Mouse (Mus musculus): Measurements from ENCODE around the gene Casp6. TPM values are rescaled to one million over a fixed set of nuclear protein-coding genes. Genes with fewer than 3 reads are reported as not detected.

Casp6 gene
- polyA plus RNA-seq (2012; rRNA removed): 26.4 and 38.0 TPM in 2 replicates

GRCm38 (mm10) chr3:129901271-129901809 is at the start of gene Casp6:
Gene Casp6, plus strand, starts transcription at chr3:129901425.
- peak; percentile 90 for DNase-seq (ENCODE audit: low read depth)
- TF ChIP-seq CTCF (IDR thresholded peaks at IDR 0.05; ENCODE audit: borderline replicate concordance, extremely low read depth, insufficient read depth, insufficient read length) (no peak), POLR2A (IDR thresholded peaks at IDR 0.05; ENCODE audit: borderline replicate concordance, extremely low read depth, insufficient read depth, insufficient read length, poor library complexity, severe bottlenecking) (no peak)

- TF ChIP-seq CTCF (IDR thresholded peaks at IDR 0.05; ENCODE audit: borderline replicate concordance, extremely low read depth, insufficient read depth, insufficient read length) (no peak), POLR2A (IDR thresholded peaks at IDR 0.05; ENCODE audit: borderline replicate concordance, extremely low read depth, insufficient read depth, insufficient read length, poor library complexity, severe bottlenecking) (no peak)
- no peak for DNase-seq (ENCODE audit: low read depth)
Measured at GRCm38 (mm10) chr3:129862592-129862991, 38.6 kb upstream of the Casp6 start.

- TF ChIP-seq CTCF (IDR thresholded peaks at IDR 0.05; ENCODE audit: borderline replicate concordance, extremely low read depth, insufficient read depth, insufficient read length): peak; percentile 61; the same call in 1 of the 2 replicates
- TF ChIP-seq POLR2A (IDR thresholded peaks at IDR 0.05; ENCODE audit: borderline replicate concordance, extremely low read depth, insufficient read depth, insufficient read length, poor library complexity, severe bottlenecking): no peak
Measured at GRCm38 (mm10) chr3:129863698-129864097, 37.5 kb upstream of the Casp6 start.

GRCm38 (mm10) chr3:129877327-129877726 is 23.9 kb upstream of the Casp6 start:
- DNase-seq (ENCODE audit: low read depth): no peak
- TF ChIP-seq POLR2A (IDR thresholded peaks at IDR 0.05; ENCODE audit: borderline replicate concordance, extremely low read depth, insufficient read depth, insufficient read length, poor library complexity, severe bottlenecking): no peak
- no peak for TF ChIP-seq CTCF (IDR thresholded peaks at IDR 0.05; ENCODE audit: borderline replicate concordance, extremely low read depth, insufficient read depth, insufficient read length)

More at GRCm38 (mm10) chr3:129863698-129864097, 37.5 kb upstream of the Casp6 start:
- DNase-seq (ENCODE audit: low read depth): peak; percentile 9

GRCm38 (mm10) chr3:129878405-129879021 is 22.7 kb upstream of the Casp6 start, which contains the start of gene Pla2g12a:
Gene Pla2g12a, plus strand, starts transcription at chr3:129878606.
- DNase-seq (ENCODE audit: low read depth): peak; percentile 95
- TF ChIP-seq CTCF (IDR thresholded peaks at IDR 0.05; ENCODE audit: borderline replicate concordance, extremely low read depth, insufficient read depth, insufficient read length) (no peak; the same call in 1 of the 2 replicates), POLR2A (IDR thresholded peaks at IDR 0.05; ENCODE audit: borderline replicate concordance, extremely low read depth, insufficient read depth, insufficient read length, poor library complexity, severe bottlenecking) (peak; percentile 72)

GRCm38 (mm10) chr3:129879131-129879757 is 22.0 kb upstream of the Casp6 start:
- DNase-seq (ENCODE audit: low read depth): peak; percentile 64
- TF ChIP-seq POLR2A (IDR thresholded peaks at IDR 0.05; ENCODE audit: borderline replicate concordance, extremely low read depth, insufficient read depth, insufficient read length, poor library complexity, severe bottlenecking): no peak
- TF ChIP-seq CTCF (IDR thresholded peaks at IDR 0.05; ENCODE audit: borderline replicate concordance, extremely low read depth, insufficient read depth, insufficient read length): no peak

- TF ChIP-seq POLR2A (IDR thresholded peaks at IDR 0.05; ENCODE audit: borderline replicate concordance, extremely low read depth, insufficient read depth, insufficient read length, poor library complexity, severe bottlenecking): no peak
- no peak for TF ChIP-seq CTCF (IDR thresholded peaks at IDR 0.05; ENCODE audit: borderline replicate concordance, extremely low read depth, insufficient read depth, insufficient read length)
- no peak for DNase-seq (ENCODE audit: low read depth)
Measured at GRCm38 (mm10) chr3:129879913-129880312, 21.3 kb upstream of the Casp6 start.

GRCm38 (mm10) chr3:129880925-129881593 is 20.2 kb upstream of the Casp6 start:
- TF ChIP-seq CTCF (IDR thresholded peaks at IDR 0.05; ENCODE audit: borderline replicate concordance, extremely low read depth, insufficient read depth, insufficient read length) (no peak), POLR2A (IDR thresholded peaks at IDR 0.05; ENCODE audit: borderline replicate concordance, extremely low read depth, insufficient read depth, insufficient read length, poor library complexity, severe bottlenecking) (no peak)
- DNase-seq (ENCODE audit: low read depth): no peak

GRCm38 (mm10) chr3:129885577-129885976 is 15.6 kb upstream of the Casp6 start:
- TF ChIP-seq POLR2A (IDR thresholded peaks at IDR 0.05; ENCODE audit: borderline replicate concordance, extremely low read depth, insufficient read depth, insufficient read length, poor library complexity, severe bottlenecking): no peak
- no peak for TF ChIP-seq CTCF (IDR thresholded peaks at IDR 0.05; ENCODE audit: borderline replicate concordance, extremely low read depth, insufficient read depth, insufficient read length)
- DNase-seq (ENCODE audit: low read depth): no peak

- TF ChIP-seq POLR2A (IDR thresholded peaks at IDR 0.05; ENCODE audit: borderline replicate concordance, extremely low read depth, insufficient read depth, insufficient read length, poor library complexity, severe bottlenecking): no peak
- no peak for TF ChIP-seq CTCF (IDR thresholded peaks at IDR 0.05; ENCODE audit: borderline replicate concordance, extremely low read depth, insufficient read depth, insufficient read length)
- DNase-seq (ENCODE audit: low read depth): no peak
Measured at GRCm38 (mm10) chr3:129886430-129886829, 14.8 kb upstream of the Casp6 start.

All from brain, embryonic 14.5 days (tissue).